8 mouse cellular contexts compared by ENCODE assay signal in genomic region chr16:12146666-12147065, GRCm38 (mm10).
DNase-seq lines count a peak whose midpoint lies in the region; ATAC-seq lines count a peak whose summit lies in the region.

No protein-coding gene starts in this region.

- H3K27ac ChIP-seq in midbrain, embryonic 16.5 days (ENCODE audit: low read length) = peak overlapping the region; percentile 53; the same call in 1 of the 2 replicates

- no peaks in the 10 kb centered on the region for H3K9me3 ChIP-seq in midbrain, embryonic 16.5 days (replicated peaks; ENCODE audit: control insufficient read depth, low read length, poor library complexity, severe bottlenecking)

- H3K9ac ChIP-seq in midbrain, embryonic 16.5 days (ENCODE audit: low read depth, low read length) = no peak overlapping the region

- H3K4me2 ChIP-seq in midbrain, embryonic 16.5 days (ENCODE audit: low read length) = no peak overlapping the region

- DNase-seq in adrenal gland, postnatal 14 days = peak; percentile 40
- no peak for DNase-seq in adrenal gland, adult 18-20 months (ENCODE audit: low spot score in 2 of 2)
- DNase-seq in kidney, postnatal 25 days = peak; percentile 4 to 35
- DNase-seq in kidney, adult 11 months = no peak
- peak; percentile 15 to 28 for DNase-seq in frontal cortex, postnatal 36 days (ENCODE audit: low spot score in 2 of 2)

- ATAC-seq in midbrain, embryonic 16.5 days = peak; percentile 58; the same call in 1 of the 2 replicates
- ATAC-seq in erythroblast, adult 5-6 weeks (replicated peaks; ENCODE audit: low FRiP score, poor library complexity, severe bottlenecking) = no peak
- no peak for ATAC-seq in erythroid progenitor cell, adult 5-6 weeks (replicated peaks; ENCODE audit: low FRiP score, poor library complexity, severe bottlenecking)

- no peaks in the 10 kb centered on the region for H3K36me3 ChIP-seq in midbrain, embryonic 16.5 days (ENCODE audit: control insufficient read depth, insufficient read depth, low read length)

- peaks cover 5% of the 10 kb centered on the region; the same call in 1 of the 2 replicates for H3K4me1 ChIP-seq in midbrain, embryonic 16.5 days (ENCODE audit: control insufficient read depth, insufficient read depth, low read length)

- H3K27me3 ChIP-seq in midbrain, embryonic 16.5 days (ENCODE audit: control insufficient read depth, insufficient read depth, low read depth, low read length) = no peaks in the 10 kb centered on the region

- no peak overlapping the region for H3K4me3 ChIP-seq in midbrain, embryonic 16.5 days (ENCODE audit: low read depth, low read length)

Comparison
In these comparisons a context has a peak if more than half of its experiments do, and no peak if none do; other contexts are left out.
1. DNase-seq: peak in adrenal gland, postnatal 14 days (single experiment), kidney, postnatal 25 days (2 of 2) and frontal cortex, postnatal 36 days (2 of 2); none in adrenal gland, adult 18-20 months (0 of 2) and kidney, adult 11 months (single experiment).